Comparison of ENCODE assay signal across 8 mouse cellular contexts in the genomic region with DNA sequence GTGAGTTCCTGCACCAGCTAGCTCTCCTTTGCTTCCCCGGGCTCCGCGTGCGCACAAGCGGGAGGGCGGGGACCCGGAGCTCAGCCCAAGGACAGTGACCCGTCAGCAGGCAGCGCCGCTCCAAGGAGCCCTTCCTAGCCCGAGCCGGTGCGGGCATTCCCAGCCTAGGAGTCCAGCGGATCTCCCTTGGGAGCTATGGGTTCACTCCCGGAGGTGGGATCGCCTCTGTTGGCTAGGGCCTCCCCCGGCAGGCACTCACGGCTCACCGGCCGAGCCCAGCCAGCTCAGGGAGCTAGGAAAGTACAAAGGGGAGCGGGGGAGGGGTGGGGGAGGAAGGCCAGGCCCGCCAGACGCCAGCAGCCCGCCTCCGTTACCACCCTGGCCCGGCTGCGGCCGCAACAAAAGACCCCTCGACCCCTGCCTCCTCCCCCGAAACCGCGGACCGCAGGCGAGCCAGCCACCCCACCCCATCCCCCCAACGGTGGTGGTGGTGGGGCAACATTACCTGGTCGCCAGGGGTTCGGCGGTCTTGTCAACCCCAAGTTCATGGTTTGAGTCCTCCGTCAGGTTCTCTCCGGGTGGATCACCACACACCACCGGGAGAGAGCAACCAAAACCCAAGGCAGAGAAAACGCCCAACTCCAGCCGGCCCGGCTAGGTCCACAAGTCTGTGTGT.
DNase-seq lines count a peak whose midpoint lies in the region; ATAC-seq and TF ChIP-seq lines count a peak whose summit lies in the region.

No protein-coding gene starts in this region.

- no peaks in the 10 kb centered on the region for H3K9me3 ChIP-seq in heart, embryonic 12.5 days (replicated peaks)
- no peaks in the 10 kb centered on the region for H3K9me3 ChIP-seq in kidney, embryonic 15.5 days (replicated peaks)
- H3K9me3 ChIP-seq in lung, embryonic 15.5 days: no peaks in the 10 kb centered on the region

- TF ChIP-seq CTCF in embryonic fibroblast, embryonic 13.5 days (IDR thresholded peaks at IDR 0.05; ENCODE audit: borderline replicate concordance, insufficient read depth, low read length): no peak

- peak; percentile 72 for ATAC-seq in heart, embryonic 12.5 days (ENCODE audit: insufficient number of reproducible peaks, low FRiP score)
- ATAC-seq in kidney, embryonic 15.5 days (replicated peaks; ENCODE audit: low FRiP score): peak; percentile 76
- ATAC-seq in lung, embryonic 15.5 days (ENCODE audit: borderline replicate concordance, extremely low read depth, low FRiP score, low TSS enrichment): peak; percentile 75

- H3K36me3 ChIP-seq in heart, embryonic 12.5 days: peaks cover 7% of the 10 kb centered on the region; the same call in 1 of the 2 replicates
- H3K36me3 ChIP-seq in kidney, embryonic 15.5 days: peaks cover 7% of the 10 kb centered on the region; the same call in 1 of the 2 replicates
- no peaks in the 10 kb centered on the region for H3K36me3 ChIP-seq in lung, embryonic 15.5 days

- peak; percentile 43 for TF ChIP-seq POLR2A in embryonic fibroblast, embryonic 13.5 days (IDR thresholded peaks at IDR 0.05; ENCODE audit: low read depth, low read length)

- H3K9ac ChIP-seq in heart, embryonic 12.5 days: peak overlapping the region; percentile 98
- H3K9ac ChIP-seq in kidney, embryonic 15.5 days: peak overlapping the region; percentile 88
- peak overlapping the region; percentile 78 for H3K9ac ChIP-seq in lung, embryonic 15.5 days

- H3K4me3 ChIP-seq in embryonic fibroblast, embryonic 13.5 days (ENCODE audit: insufficient read depth, low read length): peak overlapping the region; percentile 83
- H3K4me3 ChIP-seq in heart, embryonic 12.5 days: peak overlapping the region; percentile 92
- peak overlapping the region; percentile 83 for H3K4me3 ChIP-seq in kidney, embryonic 15.5 days (replicated peaks)
- peak overlapping the region; percentile 82 for H3K4me3 ChIP-seq in lung, embryonic 15.5 days

- WGBS in heart, embryonic 12.5 days: under 1% methylated on average over 35 of the region's 44 CpGs
- under 1% methylated on average over 32 of the region's 44 CpGs for WGBS in kidney, embryonic 15.5 days
- 1% methylated on average over 43 of the region's 44 CpGs for WGBS in lung, embryonic 15.5 days

- H3K4me1 ChIP-seq in embryonic fibroblast, embryonic 13.5 days (ENCODE audit: control insufficient read depth, insufficient read depth, low read length): peaks cover 4% of the 10 kb centered on the region
- peaks cover 13% of the 10 kb centered on the region for H3K4me1 ChIP-seq in heart, embryonic 12.5 days (replicated peaks)
- H3K4me1 ChIP-seq in kidney, embryonic 15.5 days: peaks cover 20% of the 10 kb centered on the region
- H3K4me1 ChIP-seq in lung, embryonic 15.5 days: peaks cover 10% of the 10 kb centered on the region

- H3K27ac ChIP-seq in embryonic fibroblast, embryonic 13.5 days (ENCODE audit: insufficient read depth, low read length): peak overlapping the region; percentile 60
- H3K27ac ChIP-seq in heart, embryonic 12.5 days (ENCODE audit: poor library complexity, severe bottlenecking): peak overlapping the region; percentile 95
- H3K27ac ChIP-seq in kidney, embryonic 15.5 days: peak overlapping the region; percentile 95
- peak overlapping the region; percentile 91 for H3K27ac ChIP-seq in lung, embryonic 15.5 days

- peak; percentile 2 for DNase-seq in thymus, postnatal 25 days
- no peak for DNase-seq in thymus, postnatal 36 days
- DNase-seq in ovary, postnatal 14 days (ENCODE audit: low spot score): peak; percentile 28
- DNase-seq in spleen, adult 18-20 months: no peak

- H3K4me2 ChIP-seq in heart, embryonic 12.5 days: peak overlapping the region; percentile 79
- H3K4me2 ChIP-seq in kidney, embryonic 15.5 days: peak overlapping the region; percentile 83
- H3K4me2 ChIP-seq in lung, embryonic 15.5 days: peak overlapping the region; percentile 77

- H3K27me3 ChIP-seq in heart, embryonic 12.5 days (replicated peaks): no peaks in the 10 kb centered on the region
- H3K27me3 ChIP-seq in kidney, embryonic 15.5 days: peaks cover 3% of the 10 kb centered on the region; the same call in 1 of the 2 replicates
- peaks cover 8% of the 10 kb centered on the region; the same call in 1 of the 2 replicates for H3K27me3 ChIP-seq in lung, embryonic 15.5 days

Comparison
In these comparisons a context has a peak if more than half of its experiments do, and no peak if none do; other contexts are left out.
1. DNase-seq: peak in thymus, postnatal 25 days (single experiment) and ovary, postnatal 14 days (single experiment); none in thymus, postnatal 36 days (0 of 2) and spleen, adult 18-20 months (0 of 2).
2. Peak in every context shown above with its lines, with median percentiles within 50 percentile points of each other: H3K27ac ChIP-seq, H3K4me3 ChIP-seq, ATAC-seq, H3K4me2 ChIP-seq and H3K9ac ChIP-seq.